Mouse (Mus musculus) left cerebral cortex, postnatal 36 days (tissue): ENCODE results near the gene Foxn1. TPM values are rescaled to one million over a fixed set of nuclear protein-coding genes. Genes with fewer than 3 reads are reported as not detected.

Experiments used
- DNase-seq, 2 experiments: peaks; one replicate each; pipeline ENCODE4 v3.0.0; 2021 to 2022; ENCODE audit warnings: low spot score in 2 of 2, mixed read lengths in 1 of 2
- intact Hi-C: fragments of 180-260 bp; cut with DNase I; formaldehyde crosslinking; loops from one replicate; pipeline ENCODE4 v1.15.1; 2025
- total RNA-seq, 2 experiments: library from RNA; stranded (reverse); gene quantifications; 2 replicates each; pipeline ENCODE4 v1.2.3; 2021

Foxn1 gene
- total RNA-seq, 2 experiments from 2014 or later, result not detected

DNA sequence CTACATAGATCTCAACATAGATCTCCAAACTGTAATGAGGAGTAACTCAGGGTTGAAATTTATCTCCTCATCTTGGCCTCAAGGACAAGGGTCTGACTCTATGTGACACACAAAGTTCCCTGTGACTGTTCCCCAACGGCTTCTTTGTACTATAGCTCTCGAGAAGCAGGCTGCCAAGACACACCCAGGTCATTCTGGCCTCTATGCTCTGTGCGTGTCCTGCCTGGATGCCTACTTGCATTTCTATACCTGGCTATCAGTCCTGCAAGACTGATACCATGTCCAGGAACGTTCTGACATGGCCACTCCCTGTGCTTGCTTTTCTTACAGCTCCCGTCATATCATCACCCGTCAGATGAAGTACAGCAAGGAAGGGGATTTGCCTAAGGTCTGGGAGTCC is 15.7 kb upstream of the Foxn1 start:
- intact Hi-C loops, result no loop called here
- DNase-seq, result no peak

DNA sequence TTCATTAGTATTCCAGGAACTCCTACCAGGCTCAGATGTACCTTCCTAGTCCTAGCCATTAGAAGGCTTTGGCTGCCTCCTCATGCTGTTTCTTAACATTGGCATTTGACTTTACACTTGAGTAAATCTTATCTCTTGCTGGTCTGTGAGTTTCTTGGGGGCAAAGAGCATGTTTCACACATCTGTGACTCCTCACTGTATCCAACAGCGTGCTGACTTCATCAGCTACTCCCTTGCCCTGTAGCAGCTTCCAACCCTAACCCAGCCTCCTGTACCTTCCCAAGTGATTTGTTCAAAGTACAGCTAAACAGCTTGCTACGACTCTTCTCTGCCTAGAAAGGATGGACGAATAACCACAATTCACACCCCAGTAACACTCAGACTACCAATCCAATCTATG is 15.1 kb upstream of the Foxn1 start:
- no peak for DNase-seq
- intact Hi-C loops, result no loop called here

GRCm38 (mm10) chr11:78400936-78401335 is 14.6 kb upstream of the Foxn1 start:
- no peak for DNase-seq
- intact Hi-C loops, result no loop called here

GRCm38 (mm10) chr11:78399680-78400079 is 13.3 kb upstream of the Foxn1 start:
- intact Hi-C loops, result loop anchor here (1.0 kb wide), 1 partner anchor 37 kb away; no protein-coding TSS in a partner anchor

GRCm38 (mm10) chr11:78398212-78398611 is 11.9 kb upstream of the Foxn1 start:
- intact Hi-C loops, result no loop called here
- DNase-seq, result no peak

More at GRCm38 (mm10) chr11:78399680-78400079, 13.3 kb upstream of the Foxn1 start:
- DNase-seq, result peak; percentile 69 to 72

- peak in 1 of 2 experiments; percentile 15 for DNase-seq
- intact Hi-C loops, result no loop called here
Observed at GRCm38 (mm10) chr11:78397397-78397796, 11.0 kb upstream of the Foxn1 start.

DNA sequence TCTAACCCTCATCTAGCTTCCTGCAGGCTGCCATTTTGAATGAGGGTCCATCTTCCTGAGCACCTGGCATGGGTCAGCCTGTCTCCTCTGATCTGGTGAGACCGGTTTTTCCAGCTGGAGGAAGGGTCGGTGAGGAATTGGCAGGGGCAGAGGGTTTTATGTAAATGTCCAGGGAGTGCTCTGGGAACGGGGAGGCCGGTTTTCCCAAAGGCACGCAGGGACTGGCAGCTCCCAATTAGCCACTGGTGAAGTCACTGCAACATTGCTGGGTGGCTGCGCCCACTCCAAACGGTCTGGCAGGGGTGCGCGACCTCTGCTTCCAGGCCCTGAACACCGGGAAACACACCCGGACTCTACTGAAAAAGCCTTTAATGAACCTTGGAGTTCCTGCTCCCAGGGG is 10.6 kb upstream of the Foxn1 start:
- intact Hi-C loops, result no loop called here
- no peak for DNase-seq

GRCm38 (mm10) chr11:78392728-78393127 is 6.4 kb upstream of the Foxn1 start:
- no peak for DNase-seq
- intact Hi-C loops, result no loop called here

- DNase-seq, result no peak
- intact Hi-C loops, result no loop called here
Observed at GRCm38 (mm10) chr11:78385776-78386175, 582 bp downstream of the Foxn1 start.

GRCm38 (mm10) chr11:78382701-78383100 is 3.7 kb downstream of the Foxn1 start:
- DNase-seq, result no peak
- intact Hi-C loops, result no loop called here

DNA sequence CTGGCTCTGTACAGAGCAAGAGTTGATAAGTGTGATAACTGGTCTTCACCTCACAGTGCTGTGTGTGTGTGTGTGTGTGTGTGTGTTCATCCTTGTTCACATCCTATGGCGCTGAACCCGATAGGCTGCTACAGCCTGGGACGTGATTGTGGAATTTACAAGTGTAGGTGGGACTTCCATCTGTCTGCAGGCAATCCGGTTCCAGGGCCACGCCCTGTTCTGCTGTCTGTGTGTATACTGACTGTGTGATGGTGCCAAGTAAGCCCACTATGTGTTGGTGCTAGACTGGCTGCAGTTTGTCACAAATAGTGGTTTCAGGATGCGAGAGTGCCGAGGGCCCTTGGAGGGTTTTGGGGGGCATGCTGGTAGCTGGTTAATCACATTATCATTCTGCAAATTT is 4.1 kb downstream of the Foxn1 start:
- DNase-seq, result no peak
- intact Hi-C loops, result no loop called here

GRCm38 (mm10) chr11:78380996-78381395 is 5.4 kb downstream of the Foxn1 start:
- DNase-seq, result no peak
- intact Hi-C loops, result no loop called here

- intact Hi-C loops, result no loop called here
- no peak for DNase-seq
Observed at GRCm38 (mm10) chr11:78380351-78380750, 6.0 kb downstream of the Foxn1 start.

DNA sequence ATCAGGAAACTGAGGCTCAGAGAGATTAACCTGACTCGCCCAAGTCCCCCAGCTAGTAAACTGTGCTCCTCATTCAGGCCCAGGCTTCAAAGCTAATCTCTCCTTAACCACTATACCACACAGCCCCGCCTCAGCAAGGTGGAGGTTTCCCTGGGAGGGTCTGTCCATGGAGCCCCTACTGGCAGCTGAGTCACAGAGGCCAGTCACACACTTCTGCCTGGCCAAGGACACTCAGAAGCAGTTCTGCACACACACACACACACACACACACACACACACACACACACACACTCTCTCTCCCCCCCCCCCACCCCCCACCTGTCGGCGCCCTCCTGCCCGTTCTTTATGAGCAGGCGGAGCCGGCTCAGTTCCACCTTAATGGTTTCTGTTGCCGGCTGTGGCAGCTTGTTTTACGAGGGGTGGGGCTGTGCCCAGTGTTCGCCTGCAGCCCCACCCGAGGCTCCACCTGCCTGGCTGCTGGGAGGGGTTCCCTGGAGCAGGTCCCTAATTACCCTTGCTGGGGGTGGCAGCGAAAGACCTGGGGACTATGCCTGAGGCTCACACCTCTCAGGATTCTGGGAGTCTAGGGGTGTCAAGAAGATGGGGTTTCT is 8.7 kb downstream of the Foxn1 start:
- DNase-seq, result no peak
- intact Hi-C loops, result no loop called here

DNA sequence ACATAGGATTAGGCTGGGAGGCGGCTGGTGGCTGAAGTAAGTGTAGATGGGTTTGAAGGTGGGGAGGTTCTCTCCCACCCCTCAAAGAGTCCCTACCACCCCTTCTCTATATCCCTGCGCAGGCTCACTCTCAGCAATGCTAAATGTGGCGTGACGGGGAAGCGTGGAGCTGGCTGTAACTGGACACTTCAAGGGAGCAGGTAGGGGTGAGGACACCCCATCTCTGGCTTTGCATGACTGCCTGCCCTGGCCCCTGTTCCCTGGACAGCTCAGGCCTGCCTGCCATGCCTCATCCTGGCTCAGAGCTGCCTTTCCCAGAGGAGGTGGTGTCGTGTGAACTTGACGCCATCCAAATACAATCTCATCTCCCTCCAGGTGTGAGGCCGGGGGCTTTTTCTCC is 12.2 kb downstream of the Foxn1 start:
- no peak for DNase-seq
- intact Hi-C loops, result no loop called here

DNA sequence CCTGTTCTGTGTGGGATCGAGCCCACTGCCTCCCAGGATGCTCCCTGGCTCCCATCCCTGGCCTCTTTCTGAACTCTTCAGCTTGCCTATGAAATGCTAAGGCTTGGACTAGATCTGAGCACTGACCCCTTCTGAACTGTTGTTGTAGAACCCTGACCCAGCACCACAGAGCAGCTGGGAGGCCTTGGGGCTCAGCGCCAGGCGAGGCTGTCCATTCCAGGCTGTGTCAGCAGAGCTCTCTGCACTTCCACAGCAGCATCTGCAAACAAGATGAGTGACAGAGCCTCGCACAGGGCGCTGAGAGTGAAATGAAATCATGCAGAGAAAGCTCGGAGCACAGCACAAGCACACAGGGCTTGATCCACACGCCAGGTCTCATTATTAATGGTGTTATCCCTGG is 13.7 kb downstream of the Foxn1 start:
- no peak for DNase-seq
- intact Hi-C loops, result no loop called here

GRCm38 (mm10) chr11:78372166-78372565 is 14.2 kb downstream of the Foxn1 start:
- intact Hi-C loops, result no loop called here
- DNase-seq, result no peak

- intact Hi-C loops, result no loop called here
- DNase-seq, result no peak
Observed at GRCm38 (mm10) chr11:78371711-78372110, 14.6 kb downstream of the Foxn1 start.

GRCm38 (mm10) chr11:78370389-78370788 is 16.0 kb downstream of the Foxn1 start:
- no peak for DNase-seq
- intact Hi-C loops, result no loop called here

- no peak for DNase-seq
- intact Hi-C loops, result no loop called here
Observed at GRCm38 (mm10) chr11:78367456-78368225, 18.7 kb downstream of the Foxn1 start.

DNA sequence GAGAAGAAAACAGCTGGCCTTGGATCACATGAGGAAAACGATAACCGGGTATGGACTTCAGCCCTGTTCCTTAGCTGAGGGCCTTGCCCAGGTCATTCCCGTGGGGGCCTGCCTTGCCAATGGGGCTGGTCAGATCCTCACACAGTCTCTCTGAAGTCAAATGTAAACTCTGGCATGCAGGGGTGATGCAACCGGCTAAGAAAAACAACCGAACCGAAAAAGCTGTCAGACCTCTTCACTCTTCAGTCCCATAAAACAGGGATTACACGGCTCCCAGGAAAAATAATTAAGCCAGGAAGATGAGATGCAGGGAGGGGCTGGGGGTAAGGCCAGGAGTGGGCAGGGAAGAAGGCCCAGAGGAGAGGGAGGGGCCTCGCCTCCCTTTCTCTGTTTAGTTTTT is 22.3 kb downstream of the Foxn1 start:
- intact Hi-C loops, result loop anchor here (5.0 kb wide), 1 partner anchor 88 kb away; no protein-coding TSS in a partner anchor
- no peak for DNase-seq
